Mouse (Mus musculus) megakaryocyte, embryonic 14.5 days (primary cell): Measurements from ENCODE around the gene Pak6. TPM values are rescaled to one million over a fixed set of nuclear protein-coding genes. Genes with fewer than 3 reads are reported as not detected.
A peak's percentile ranks its signal among the peaks of the same experiment; 100 is the strongest.

Source experiments
- H3K27me3 ChIP-seq: replicated peaks from 2 replicates; pipeline ENCODE3; 2012; ENCODE audit warnings: inconsistent platforms
- H3K36me3 ChIP-seq: replicated peaks from 2 replicates; pipeline ENCODE3; 2012; ENCODE audit warnings: low read length, inconsistent platforms, mixed read lengths
- H3K4me1 ChIP-seq: 2 replicates; pipeline ENCODE4 v1.6.1; 2012; ENCODE audit warnings: inconsistent platforms
- H3K4me3 ChIP-seq: replicated peaks from 2 replicates; pipeline ENCODE3; 2012; ENCODE audit warnings: moderate library complexity, mild to moderate bottlenecking, inconsistent platforms
- H3K9me3 ChIP-seq: 2 replicates; pipeline ENCODE4 v1.6.1; 2012; ENCODE audit warnings: inconsistent platforms
- FLI1 ChIP-seq: IDR thresholded peaks from 2 replicates; pipeline ENCODE4 v1.6.1; 2012; ENCODE audit warnings: low read length, inconsistent platforms, mixed read lengths
- GATA1 ChIP-seq: IDR thresholded peaks from 3 replicates; pipeline ENCODE4 v1.6.1; 2012; ENCODE audit warnings: mixed read lengths, low read length, inconsistent platforms, borderline replicate concordance
- polyA plus RNA-seq: library from polyadenylated mRNA; stranded (reverse); fragments of >175 nt; gene quantifications from 2 replicates; pipeline ENCODE4 v1.2.3, GENCODE M21; 2012; ENCODE audit warnings: low replicate concordance; ENCODE audit not compliant: insufficient read depth

The Pak6 gene
- polyA plus RNA-seq, 1 experiment: 8.5 TPM

DNA sequence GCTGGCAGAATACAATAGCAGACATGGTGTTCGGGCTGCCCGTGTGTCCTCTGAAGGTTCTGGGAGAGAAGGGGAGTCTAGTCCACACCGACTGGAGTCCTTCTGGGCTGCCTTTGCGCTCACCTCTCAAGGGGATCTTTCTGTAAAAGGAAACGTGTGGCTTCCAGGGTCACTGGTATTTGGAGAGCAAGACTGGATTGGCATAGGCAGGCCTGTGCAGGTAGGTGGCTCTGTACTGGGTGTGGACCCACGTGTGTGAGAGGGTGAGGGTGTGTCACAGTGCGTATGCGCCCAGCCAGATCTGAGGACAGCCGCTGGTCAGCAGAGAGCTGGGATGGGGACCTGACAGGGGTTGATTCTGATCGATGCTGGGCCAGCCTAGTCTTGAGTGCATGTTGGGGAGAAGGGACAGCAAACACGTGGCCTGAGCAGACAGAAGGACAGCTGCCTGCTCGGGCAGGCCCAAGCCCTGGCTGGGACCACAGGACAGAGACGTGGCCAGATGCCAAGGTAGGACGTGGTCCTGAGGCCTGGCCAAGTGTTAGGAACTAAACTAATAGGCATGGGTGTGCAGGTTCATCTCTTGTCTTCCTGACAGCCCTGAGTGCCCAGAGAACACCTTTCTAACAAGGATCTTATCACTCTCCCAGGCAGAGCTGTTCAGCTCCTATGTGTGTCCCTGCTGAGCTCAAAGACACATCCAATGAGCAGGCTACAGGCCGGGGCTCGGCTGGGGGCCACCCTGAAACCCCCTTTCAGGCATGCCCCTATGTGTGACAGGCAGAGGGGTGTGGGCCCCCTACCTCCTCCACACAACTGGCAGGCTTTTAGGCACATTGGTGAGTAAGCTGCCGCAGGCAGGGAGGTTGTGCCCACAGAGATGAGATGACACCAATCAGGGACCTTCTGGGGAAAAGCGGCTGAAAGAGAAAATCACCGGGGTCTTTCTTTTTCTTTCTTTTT lies 982 bp downstream of the Pak6 start:
- Histone ChIP-seq H3K9me3 (no peaks in the 10 kb centered on the region), H3K4me3 (peak overlapping the region; percentile 92), H3K4me1 (peaks cover 74% of the 10 kb centered on the region), H3K27me3 (peaks cover 9% of the 10 kb centered on the region), H3K36me3 (peaks cover 29% of the 10 kb centered on the region)
- TF ChIP-seq GATA1 (no peak), FLI1 (no peak)

DNA sequence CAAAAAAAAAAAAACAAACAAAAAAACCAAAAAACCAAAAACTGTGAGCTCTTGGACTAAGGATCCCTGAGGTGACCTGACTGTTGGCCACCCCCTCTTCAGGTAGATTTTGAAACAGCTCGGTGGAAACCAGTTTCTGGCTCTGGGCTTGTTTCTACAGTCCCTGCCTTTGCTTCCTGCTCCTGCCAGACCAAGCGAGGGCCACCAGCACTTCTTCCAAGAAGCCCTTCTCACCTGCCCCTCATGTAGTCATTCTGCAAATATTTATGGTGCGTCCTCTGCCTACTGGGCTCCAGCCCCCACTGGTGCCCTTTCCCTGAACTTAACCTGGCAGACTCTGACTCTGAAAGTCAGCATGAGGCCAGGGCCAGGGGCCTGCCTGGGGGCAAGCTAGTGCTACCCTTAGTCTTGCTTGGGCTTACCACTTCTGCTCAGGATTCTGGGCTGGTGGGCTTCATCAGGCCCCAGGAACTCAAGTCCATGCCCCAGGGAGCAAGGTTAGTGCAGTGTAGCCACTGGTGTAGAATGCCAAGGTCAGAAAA lies 1.9 kb downstream of the Pak6 start:
- Histone ChIP-seq H3K4me3 (no peak overlapping the region), H3K27me3 (peaks cover 13% of the 10 kb centered on the region), H3K36me3 (peaks cover 38% of the 10 kb centered on the region), H3K4me1 (peaks cover 72% of the 10 kb centered on the region), H3K9me3 (no peaks in the 10 kb centered on the region)
- TF ChIP-seq GATA1 (no peak), FLI1 (no peak)

DNA sequence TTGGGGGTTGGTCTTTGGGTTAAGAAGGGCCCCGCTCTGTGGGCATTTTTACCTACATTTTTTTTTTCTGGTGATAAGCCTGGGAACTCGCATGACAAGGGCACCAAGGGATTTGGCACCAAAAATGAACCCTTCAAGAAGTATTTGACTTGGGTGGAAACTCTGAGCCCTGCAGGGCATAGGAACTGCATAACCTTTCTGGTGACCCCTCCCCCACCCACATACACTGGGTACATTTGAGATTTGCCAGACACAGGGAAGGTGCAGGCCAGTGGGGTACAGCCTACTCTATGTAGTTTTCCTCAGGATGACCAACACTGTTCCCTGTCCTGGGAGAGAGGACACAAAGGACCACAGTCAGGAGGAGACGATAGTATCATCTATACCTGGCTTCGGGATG lies 2.5 kb downstream of the Pak6 start:
- Histone ChIP-seq H3K9me3 (no peaks in the 10 kb centered on the region), H3K4me3 (no peak overlapping the region), H3K27me3 (peaks cover 15% of the 10 kb centered on the region), H3K4me1 (peaks cover 70% of the 10 kb centered on the region), H3K36me3 (peaks cover 38% of the 10 kb centered on the region)
- TF ChIP-seq GATA1: no peak
- no peak for TF ChIP-seq FLI1

DNA sequence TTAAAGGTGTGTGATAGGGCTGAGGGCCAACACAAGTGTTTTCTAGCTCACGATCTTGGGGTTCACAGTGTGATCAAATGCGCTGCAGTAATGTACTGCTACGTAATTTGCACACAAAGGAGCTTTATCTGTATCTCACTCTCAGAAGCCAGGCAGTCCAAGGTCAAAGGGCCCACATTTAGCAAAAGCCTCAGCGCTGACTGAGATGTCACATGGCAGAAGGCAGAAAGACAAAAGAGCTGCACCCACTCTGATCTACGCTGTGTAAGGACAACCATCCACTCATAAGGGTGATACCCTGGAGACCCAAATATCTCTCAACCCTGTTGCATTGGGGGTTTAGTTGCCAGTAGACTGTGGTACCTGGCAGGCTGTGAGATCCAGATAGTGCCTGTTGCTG lies 4.1 kb downstream of the Pak6 start:
- H3K4me1 ChIP-seq: peaks cover 67% of the 10 kb centered on the region
- no peak for TF ChIP-seq GATA1
- no peak for TF ChIP-seq FLI1
- peaks cover 49% of the 10 kb centered on the region for H3K36me3 ChIP-seq

DNA sequence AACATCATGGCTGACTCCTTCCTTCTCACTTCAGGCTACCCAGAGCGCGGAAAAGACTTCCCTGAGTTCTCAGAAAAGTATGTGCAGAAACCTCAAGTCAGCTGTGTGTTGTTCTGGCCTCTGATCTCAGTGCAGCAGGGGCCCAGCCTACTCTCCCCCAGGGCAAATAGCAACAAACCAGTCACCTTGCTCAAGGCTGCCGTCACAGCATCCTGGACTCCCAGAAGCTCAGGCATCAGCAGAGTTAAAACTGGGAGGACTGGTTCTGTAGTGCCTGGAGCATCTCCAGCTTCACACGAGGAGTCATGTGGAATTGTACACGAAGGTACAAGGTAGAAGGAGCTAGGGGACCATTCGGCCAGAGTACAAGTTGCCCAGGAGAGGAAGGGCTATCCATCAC lies 6.1 kb downstream of the Pak6 start:
- Histone ChIP-seq H3K36me3 (peaks cover 56% of the 10 kb centered on the region), H3K4me1 (peaks cover 53% of the 10 kb centered on the region), H3K9me3 (no peaks in the 10 kb centered on the region), H3K27me3 (peaks cover 32% of the 10 kb centered on the region), H3K4me3 (no peak overlapping the region)
- no peak for TF ChIP-seq FLI1
- TF ChIP-seq GATA1: no peak

More for the DNA sequence above, 4.1 kb downstream of the Pak6 start:
- no peaks in the 10 kb centered on the region for H3K9me3 ChIP-seq
- H3K4me3 ChIP-seq: no peak overlapping the region
- H3K27me3 ChIP-seq: peaks cover 25% of the 10 kb centered on the region

DNA sequence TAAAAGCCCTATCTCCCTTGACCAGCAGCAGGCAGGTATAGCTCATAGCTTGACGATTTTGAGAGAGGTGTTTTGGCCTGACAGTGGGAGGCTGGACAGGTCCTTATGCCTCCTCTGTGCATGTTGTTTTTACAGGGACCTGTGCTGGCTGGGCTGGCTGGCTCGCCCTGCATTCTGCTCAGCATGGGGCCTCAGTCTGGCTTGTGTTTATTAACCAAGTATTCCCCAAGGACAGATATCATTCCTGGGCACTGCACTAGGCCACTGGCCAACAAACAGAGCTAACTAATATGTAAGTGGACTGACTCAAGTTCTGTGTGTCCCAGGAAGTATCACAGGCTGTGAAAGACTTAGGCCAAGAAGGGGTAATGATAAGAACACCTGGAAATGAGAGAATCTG lies 6.7 kb downstream of the Pak6 start:
- TF ChIP-seq FLI1: no peak
- no peak for TF ChIP-seq GATA1

DNA sequence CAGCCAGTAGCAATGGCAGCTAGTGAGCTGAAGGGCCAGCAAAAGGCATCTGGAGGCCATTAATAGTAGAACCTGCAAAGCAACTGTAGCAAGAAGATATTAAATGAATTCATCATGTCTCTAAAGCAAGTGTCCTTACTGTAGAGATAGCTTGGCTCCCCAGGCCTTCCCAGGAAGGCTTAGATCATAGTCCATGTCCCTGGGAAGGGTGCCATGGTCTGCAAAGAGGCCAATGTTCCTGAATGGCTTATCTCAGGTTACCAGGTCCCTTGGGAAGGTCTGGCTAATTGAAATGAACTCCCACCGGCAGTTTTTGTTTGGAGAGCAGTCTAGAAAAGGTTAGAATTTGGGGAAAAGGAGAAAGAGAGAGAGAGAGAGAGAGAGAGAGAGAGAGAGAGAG lies 8.6 kb downstream of the Pak6 start:
- no peak for TF ChIP-seq FLI1
- TF ChIP-seq GATA1: no peak
- Histone ChIP-seq H3K27me3 (peaks cover 50% of the 10 kb centered on the region), H3K9me3 (no peaks in the 10 kb centered on the region), H3K4me3 (no peak overlapping the region), H3K36me3 (peaks cover 53% of the 10 kb centered on the region), H3K4me1 (peaks cover 50% of the 10 kb centered on the region)

More for the DNA sequence above, 6.7 kb downstream of the Pak6 start:
- Histone ChIP-seq H3K36me3 (peaks cover 58% of the 10 kb centered on the region), H3K4me1 (peaks cover 52% of the 10 kb centered on the region), H3K9me3 (no peaks in the 10 kb centered on the region), H3K27me3 (peaks cover 35% of the 10 kb centered on the region), H3K4me3 (no peak overlapping the region)

DNA sequence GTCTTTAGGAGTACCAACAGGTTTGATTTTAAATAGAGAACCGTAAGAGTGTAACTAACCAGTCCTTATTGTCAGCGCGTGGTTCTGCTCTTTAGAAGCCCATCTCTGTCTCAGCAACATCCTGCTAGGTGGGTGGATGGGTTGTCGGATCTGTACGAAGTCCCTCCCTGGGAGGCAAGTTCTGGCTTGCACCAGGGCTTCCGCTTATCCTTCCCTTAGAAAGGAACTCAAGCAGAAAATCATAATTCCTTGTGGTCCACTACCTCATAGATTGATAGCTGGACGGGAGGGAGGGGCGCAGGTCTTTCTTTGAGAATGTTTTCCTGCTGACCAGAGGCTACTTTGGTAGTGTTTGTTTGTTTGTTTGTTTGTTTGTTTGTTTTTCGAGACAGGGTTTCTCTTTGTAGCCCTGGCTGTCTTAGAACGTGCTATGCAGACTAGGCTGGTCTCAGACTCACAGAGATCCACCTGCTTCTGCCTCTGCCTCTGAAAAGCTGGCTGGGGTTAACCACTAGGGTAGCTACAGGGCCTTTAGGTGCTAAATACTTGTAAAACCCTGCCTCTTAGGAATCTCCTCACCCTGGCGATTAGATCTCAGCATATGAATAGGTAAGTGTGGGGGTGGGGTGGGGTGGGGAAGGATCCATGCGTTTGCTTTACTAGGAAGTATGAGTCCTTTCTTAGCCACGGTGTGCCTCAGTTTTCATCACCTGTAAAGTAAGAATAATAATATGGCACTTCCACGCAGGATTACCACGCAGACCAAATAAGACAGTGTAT lies 10.8 kb downstream of the Pak6 start:
- peaks cover 70% of the 10 kb centered on the region for H3K27me3 ChIP-seq
- TF ChIP-seq GATA1 (no peak), FLI1 (no peak)
- H3K36me3 ChIP-seq: peaks cover 52% of the 10 kb centered on the region
- H3K4me3 ChIP-seq: no peak overlapping the region
- peaks cover 57% of the 10 kb centered on the region for H3K4me1 ChIP-seq
- H3K9me3 ChIP-seq: no peaks in the 10 kb centered on the region

DNA sequence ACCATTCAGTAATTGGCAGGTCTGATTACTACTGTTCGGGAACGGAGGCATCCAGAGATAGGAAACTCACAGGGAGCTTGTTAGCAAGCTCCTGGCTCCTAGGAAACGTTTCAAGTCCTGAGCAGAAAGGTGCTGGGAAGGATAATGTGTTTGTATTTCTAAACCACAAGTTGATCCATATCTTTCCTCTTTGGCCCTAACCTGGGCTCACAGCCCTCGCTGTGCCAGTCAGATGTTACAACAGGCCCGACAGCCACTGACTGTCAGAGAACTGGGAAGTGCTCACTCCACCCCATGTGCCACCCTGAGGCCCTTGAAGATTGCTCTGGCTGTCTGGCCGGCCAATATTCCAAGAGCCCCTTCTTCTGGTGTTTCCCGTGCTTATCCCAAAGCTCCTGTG lies 11.4 kb downstream of the Pak6 start:
- Histone ChIP-seq H3K36me3 (peaks cover 52% of the 10 kb centered on the region), H3K27me3 (peaks cover 72% of the 10 kb centered on the region), H3K4me1 (peaks cover 53% of the 10 kb centered on the region), H3K9me3 (no peaks in the 10 kb centered on the region), H3K4me3 (no peak overlapping the region)
- TF ChIP-seq FLI1: no peak
- no peak for TF ChIP-seq GATA1
